Mouse (Mus musculus) megakaryocyte, embryonic 14.5 days (primary cell): ENCODE results near the gene Vmn2r83. TPM values are rescaled to one million over a fixed set of nuclear protein-coding genes. Genes with fewer than 3 reads are reported as not detected.

Source experiments
- H3K27me3 ChIP-seq: replicated peaks from 2 replicates; pipeline ENCODE3; 2012; ENCODE audit warnings: inconsistent platforms
- H3K36me3 ChIP-seq: replicated peaks from 2 replicates; pipeline ENCODE3; 2012; ENCODE audit warnings: low read length, inconsistent platforms, mixed read lengths
- H3K4me1 ChIP-seq: 2 replicates; pipeline ENCODE4 v1.6.1; 2012; ENCODE audit warnings: inconsistent platforms
- H3K4me3 ChIP-seq: replicated peaks from 2 replicates; pipeline ENCODE3; 2012; ENCODE audit warnings: moderate library complexity, mild to moderate bottlenecking, inconsistent platforms
- H3K9me3 ChIP-seq: 2 replicates; pipeline ENCODE4 v1.6.1; 2012; ENCODE audit warnings: inconsistent platforms
- FLI1 ChIP-seq: IDR thresholded peaks from 2 replicates; pipeline ENCODE4 v1.6.1; 2012; ENCODE audit warnings: low read length, inconsistent platforms, mixed read lengths
- GATA1 ChIP-seq: IDR thresholded peaks from 3 replicates; pipeline ENCODE4 v1.6.1; 2012; ENCODE audit warnings: mixed read lengths, low read length, inconsistent platforms, borderline replicate concordance
- polyA plus RNA-seq: library from polyadenylated mRNA; stranded (reverse); fragments of >175 nt; gene quantifications from 2 replicates; pipeline ENCODE4 v1.2.3, GENCODE M21; 2012; ENCODE audit warnings: low replicate concordance; ENCODE audit not compliant: insufficient read depth

The Vmn2r83 gene
- polyA plus RNA-seq, 1 experiment: not detected

DNA sequence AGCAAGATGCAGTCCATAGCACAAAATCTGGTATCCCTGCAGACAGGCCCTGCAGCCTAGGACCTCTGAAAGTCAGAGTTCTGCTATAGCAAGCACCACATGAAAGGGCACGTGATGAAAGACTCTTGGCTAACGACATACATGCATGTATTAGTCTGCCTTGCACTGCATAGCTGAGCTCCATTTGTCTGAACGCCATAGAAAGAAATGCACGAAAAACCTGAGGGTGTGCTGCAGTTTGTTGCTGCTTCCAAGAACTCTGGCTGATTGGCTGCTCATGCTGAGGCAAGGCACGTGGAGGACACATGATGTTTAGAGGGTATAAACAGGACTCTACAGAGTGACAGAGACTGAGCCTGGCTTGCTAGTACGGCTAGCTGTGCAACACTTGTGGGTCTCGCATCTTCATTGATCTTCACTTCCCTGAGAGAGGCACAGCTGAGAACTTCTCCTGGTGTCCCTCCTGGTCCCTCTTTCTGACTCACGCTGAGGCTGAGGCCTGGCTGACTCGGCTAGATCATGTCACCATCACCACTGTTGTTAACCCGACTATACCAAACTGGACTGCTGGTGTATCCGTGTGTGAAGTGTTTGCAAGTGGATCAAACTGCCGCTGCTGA, 68.0 kb downstream of the Vmn2r83 start:
- Histone ChIP-seq H3K4me1 (peaks cover 48% of the 10 kb centered on the region), H3K9me3 (no peaks in the 10 kb centered on the region), H3K4me3 (no peak overlapping the region), H3K36me3 (peaks cover 21% of the 10 kb centered on the region), H3K27me3 (peaks cover 54% of the 10 kb centered on the region)
- TF ChIP-seq GATA1: no peak
- TF ChIP-seq FLI1: no peak

DNA sequence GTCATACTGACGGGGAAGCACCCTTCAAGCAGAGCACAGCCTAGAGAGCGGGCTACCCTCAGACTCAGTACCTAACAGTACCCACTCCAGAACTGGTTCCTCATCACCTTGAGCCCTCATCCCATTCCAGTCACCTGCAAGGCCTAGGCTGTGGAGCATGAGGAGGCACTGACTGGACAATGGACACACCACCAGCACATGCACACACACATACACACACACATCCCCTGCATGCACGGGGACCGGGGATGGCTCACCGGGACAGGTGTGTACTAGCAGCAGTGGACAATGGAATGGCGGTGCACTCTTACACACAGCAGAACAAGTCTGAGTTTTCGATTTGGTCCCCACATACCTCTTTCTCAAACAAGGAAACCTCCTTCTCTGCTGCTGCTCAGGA, 68.7 kb downstream of the Vmn2r83 start:
- TF ChIP-seq FLI1 (no peak), GATA1 (0 out of 3 replicates have a peak, but pooled peaks have one; percentile 8)
- Histone ChIP-seq H3K9me3 (no peaks in the 10 kb centered on the region), H3K36me3 (peaks cover 28% of the 10 kb centered on the region), H3K4me3 (peak overlapping the region; percentile 59), H3K27me3 (peaks cover 50% of the 10 kb centered on the region), H3K4me1 (peaks cover 46% of the 10 kb centered on the region)

GRCm38 (mm10) chr10:79537781-79538180, 69.2 kb downstream of the Vmn2r83 start:
- Histone ChIP-seq H3K27me3 (peaks cover 45% of the 10 kb centered on the region), H3K36me3 (peaks cover 33% of the 10 kb centered on the region), H3K9me3 (no peaks in the 10 kb centered on the region), H3K4me3 (no peak overlapping the region), H3K4me1 (peaks cover 41% of the 10 kb centered on the region)
- TF ChIP-seq GATA1 (no peak), FLI1 (no peak)

DNA sequence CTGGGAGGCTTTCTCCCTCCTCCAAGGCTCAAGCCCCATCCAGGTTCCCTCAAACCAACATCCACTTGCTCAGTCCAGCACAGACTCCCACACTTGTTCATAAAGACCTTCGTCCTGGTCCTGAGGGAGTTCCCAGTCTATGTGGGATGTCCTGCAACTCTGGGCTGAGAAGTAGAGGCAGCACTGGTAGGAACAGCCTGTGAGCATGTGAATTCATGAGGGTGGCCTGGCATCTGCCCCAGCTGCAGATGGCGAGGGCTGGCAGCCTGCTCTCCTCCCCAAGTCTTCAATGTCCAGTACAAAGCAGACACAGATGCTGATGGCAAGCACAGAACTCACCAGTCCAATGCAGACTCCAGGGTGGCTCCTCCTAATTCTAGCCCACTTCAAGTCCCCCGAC, 69.8 kb downstream of the Vmn2r83 start:
- H3K9me3 ChIP-seq: no peaks in the 10 kb centered on the region
- H3K4me1 ChIP-seq: peaks cover 37% of the 10 kb centered on the region
- H3K4me3 ChIP-seq: no peak overlapping the region
- TF ChIP-seq FLI1 (no peak), GATA1 (no peak)
- H3K27me3 ChIP-seq: peaks cover 40% of the 10 kb centered on the region
- peaks cover 39% of the 10 kb centered on the region for H3K36me3 ChIP-seq

DNA sequence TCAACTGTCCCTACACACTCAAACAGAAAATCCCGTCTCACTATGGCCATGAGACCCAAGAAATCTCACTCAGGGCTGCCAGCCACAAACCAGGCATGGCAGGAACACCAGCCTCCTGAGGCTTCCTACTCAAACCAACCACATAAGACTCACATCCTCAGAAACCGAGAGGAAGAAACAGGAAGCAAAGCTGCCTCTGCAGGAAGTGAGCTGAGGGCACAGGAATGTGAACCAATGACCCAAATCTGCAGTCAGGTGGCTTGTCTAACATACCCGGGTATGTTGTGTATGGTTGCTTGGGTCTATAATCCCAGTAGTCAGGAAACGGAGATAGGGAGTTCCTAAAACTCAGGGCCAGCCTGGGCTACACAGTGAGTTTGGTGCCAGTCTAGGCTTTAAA, 70.3 kb downstream of the Vmn2r83 start:
- TF ChIP-seq FLI1: no peak
- TF ChIP-seq GATA1: no peak
- H3K4me1 ChIP-seq: peaks cover 32% of the 10 kb centered on the region
- H3K9me3 ChIP-seq: no peaks in the 10 kb centered on the region
- peaks cover 44% of the 10 kb centered on the region for H3K36me3 ChIP-seq
- H3K4me3 ChIP-seq: no peak overlapping the region
- peaks cover 34% of the 10 kb centered on the region for H3K27me3 ChIP-seq

DNA sequence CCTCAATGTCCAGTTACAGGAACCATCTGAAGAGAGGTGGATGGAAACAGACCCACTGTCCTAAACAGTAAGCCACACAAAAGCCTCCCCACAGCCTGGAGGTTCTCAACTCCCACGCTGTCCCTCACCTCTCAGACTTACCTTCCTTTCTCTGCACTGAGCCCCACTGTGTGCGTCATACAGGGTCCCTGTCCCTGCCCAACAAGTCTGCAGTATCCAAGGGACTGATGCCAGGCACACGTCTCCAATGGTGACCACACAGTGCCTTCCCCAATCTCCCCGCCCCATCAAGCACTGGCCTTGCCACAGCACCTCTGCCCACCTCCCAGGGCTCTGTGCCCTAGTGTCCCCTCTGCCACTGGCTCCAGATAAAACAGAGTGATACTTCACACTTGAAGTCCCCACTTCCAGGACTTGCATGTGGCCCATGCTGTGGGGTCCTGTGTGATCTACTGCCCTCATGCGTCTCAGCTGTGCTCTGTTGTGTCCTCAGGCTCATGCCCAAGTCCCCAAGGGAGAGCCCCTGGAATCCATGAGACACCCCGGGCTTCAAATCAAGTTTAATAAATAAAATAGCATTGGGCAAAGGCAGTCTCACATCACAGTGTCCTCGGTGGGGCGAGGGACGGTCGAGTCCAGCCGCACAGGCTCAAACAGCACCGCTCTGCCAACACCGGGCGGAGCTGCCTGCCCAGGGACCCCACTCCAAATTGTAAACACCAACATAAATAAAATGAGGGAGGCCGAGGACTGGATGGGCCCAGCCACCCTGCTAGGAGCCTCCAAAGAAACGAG, 71.4 kb downstream of the Vmn2r83 start:
- Histone ChIP-seq H3K4me1 (peaks cover 26% of the 10 kb centered on the region), H3K36me3 (peaks cover 55% of the 10 kb centered on the region), H3K27me3 (peaks cover 24% of the 10 kb centered on the region), H3K9me3 (no peaks in the 10 kb centered on the region), H3K4me3 (no peak overlapping the region)
- TF ChIP-seq GATA1 (no peak), FLI1 (no peak)

DNA sequence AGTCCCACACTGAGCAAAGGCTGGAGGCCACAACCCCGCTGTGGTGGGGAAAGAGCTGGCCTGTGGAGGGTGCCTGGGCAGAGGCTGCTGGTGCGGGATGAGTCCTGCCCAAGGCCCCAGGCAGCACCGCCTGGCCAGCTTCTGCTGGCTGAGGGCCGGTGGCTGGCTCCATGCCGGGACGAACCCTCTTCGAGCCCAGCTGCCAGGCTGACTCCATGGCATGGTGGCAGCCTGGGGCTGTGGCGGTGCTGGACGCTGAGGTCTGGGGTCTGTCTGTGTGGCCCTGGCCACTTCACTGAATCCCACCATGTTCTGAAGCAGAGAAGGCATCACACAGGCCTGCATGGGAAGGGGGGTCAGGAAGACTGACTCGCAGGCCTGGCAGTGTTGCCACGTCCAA, 72.2 kb downstream of the Vmn2r83 start:
- peaks cover 63% of the 10 kb centered on the region for H3K36me3 ChIP-seq
- no peaks in the 10 kb centered on the region for H3K9me3 ChIP-seq
- peaks cover 18% of the 10 kb centered on the region for H3K4me1 ChIP-seq
- no peak overlapping the region for H3K4me3 ChIP-seq
- H3K27me3 ChIP-seq: peaks cover 15% of the 10 kb centered on the region
- TF ChIP-seq GATA1 (no peak), FLI1 (no peak)

DNA sequence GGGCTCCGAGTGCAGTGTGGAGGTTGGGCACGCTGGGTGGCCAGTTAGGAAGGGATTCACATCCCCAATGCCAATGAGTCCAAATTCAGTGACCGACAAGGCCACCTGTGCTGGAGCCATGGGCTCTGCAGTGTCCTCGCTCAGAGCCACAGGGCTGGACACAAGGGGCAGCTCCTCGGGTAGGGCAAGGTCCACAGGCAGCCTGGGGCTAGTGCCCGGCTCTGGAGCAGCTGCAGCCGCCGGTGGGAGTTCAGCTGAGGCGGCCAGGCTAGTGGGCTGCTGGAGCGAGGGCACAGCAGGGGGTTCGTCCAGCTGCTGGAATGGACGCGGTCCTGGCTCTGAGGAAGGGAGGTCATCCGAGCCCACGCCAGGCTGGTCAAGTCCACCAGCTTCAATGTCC, 73.0 kb downstream of the Vmn2r83 start:
- Histone ChIP-seq H3K36me3 (peaks cover 71% of the 10 kb centered on the region), H3K9me3 (no peaks in the 10 kb centered on the region), H3K4me3 (no peak overlapping the region), H3K27me3 (peaks cover 8% of the 10 kb centered on the region), H3K4me1 (peaks cover 20% of the 10 kb centered on the region)
- TF ChIP-seq FLI1 (no peak), GATA1 (no peak)

DNA sequence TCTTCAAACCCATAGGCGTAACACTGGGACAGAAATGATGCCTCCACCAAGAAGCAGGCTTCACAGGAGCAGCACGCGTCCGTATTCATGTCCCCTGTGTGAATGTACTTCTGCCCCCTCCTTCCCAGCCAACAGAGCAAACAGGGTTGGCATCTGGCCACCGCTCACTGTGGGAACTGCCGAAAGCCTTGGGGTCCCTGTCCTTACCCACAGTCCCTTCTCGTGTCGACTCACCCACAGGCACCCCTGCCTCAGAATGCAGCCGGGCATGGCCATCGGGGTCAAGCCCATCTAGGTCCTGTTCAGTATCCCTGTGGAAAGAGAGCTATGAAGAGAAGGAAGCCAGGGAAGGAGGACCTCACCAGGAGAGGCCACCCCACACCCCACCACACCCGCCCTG, 73.6 kb downstream of the Vmn2r83 start:
- TF ChIP-seq FLI1 (no peak), GATA1 (no peak)
- H3K9me3 ChIP-seq: no peaks in the 10 kb centered on the region
- H3K36me3 ChIP-seq: peaks cover 77% of the 10 kb centered on the region
- H3K4me3 ChIP-seq: no peak overlapping the region
- H3K4me1 ChIP-seq: peaks cover 26% of the 10 kb centered on the region
- H3K27me3 ChIP-seq: peaks cover 3% of the 10 kb centered on the region

Other genes with a start within 250 kb of the Vmn2r83 start
- not detected in 2 replicates for gene Vmn2r81, start 221.0 kb upstream of the Vmn2r83 start, polyA plus RNA-seq
- gene Vmn2r82, start 112.2 kb upstream of the Vmn2r83 start, polyA plus RNA-seq: 0.17 TPM in 1 of 2 replicates, not detected in the other
- gene Plpp2, start 65.1 kb downstream of the Vmn2r83 start, polyA plus RNA-seq: 5.7 and 5.9 TPM in 2 replicates
- gene Mier2, start 86.5 kb downstream of the Vmn2r83 start, polyA plus RNA-seq: 32.9 and 68.6 TPM in 2 replicates
- 1.2 TPM in 1 of 2 replicates, not detected in the other for gene Theg, start 118.6 kb downstream of the Vmn2r83 start, polyA plus RNA-seq
- not detected in 2 replicates for gene C2cd4c, start 145.3 kb downstream of the Vmn2r83 start, polyA plus RNA-seq
- not detected in 2 replicates for gene Shc2, start 169.2 kb downstream of the Vmn2r83 start, polyA plus RNA-seq
- gene Odf3l2, start 177.0 kb downstream of the Vmn2r83 start, polyA plus RNA-seq: not detected in 2 replicates
- 0.78 TPM in 1 of 2 replicates, not detected in the other for gene Madcam1, start 195.8 kb downstream of the Vmn2r83 start, polyA plus RNA-seq
- gene Tpgs1, start 200.6 kb downstream of the Vmn2r83 start, polyA plus RNA-seq: 209 and 257 TPM in 2 replicates
- 451 and 1,194 TPM in 2 replicates for gene Cdc34, start 213.5 kb downstream of the Vmn2r83 start, polyA plus RNA-seq
- gene Gzmm, start 220.3 kb downstream of the Vmn2r83 start, polyA plus RNA-seq: 1.4 and 2.2 TPM in 2 replicates
- gene Bsg, start 235.8 kb downstream of the Vmn2r83 start, polyA plus RNA-seq: 2,144 and 3,272 TPM in 2 replicates
- gene Hcn2, start 247.9 kb downstream of the Vmn2r83 start, polyA plus RNA-seq: 1.5 and 1.8 TPM in 2 replicates